Mouse (Mus musculus) brown adipose tissue, adult 24 weeks (tissue): ENCODE measurements around the gene Ugdh. TPM values are rescaled to one million over a fixed set of nuclear protein-coding genes. Genes with fewer than 3 reads are reported as not detected.
A peak's percentile ranks its signal among the peaks of the same experiment; 100 is the strongest.
"Not testable (repeated sequence)": the region's sequence is repeated elsewhere in the genome, so short reads cannot be mapped to it uniquely, and the experiment has no call there.

Experiments
- H3K27ac ChIP-seq: fragments of 200-500 bp; replicated peaks from 2 replicates; pipeline ENCODE4 v1.5.1; 2012; ENCODE audit warnings: low read depth, mild to moderate bottlenecking, low read length
- H3K4me1 ChIP-seq: fragments of 200-500 bp; 2 replicates; pipeline ENCODE4 v1.6.1; 2012; ENCODE audit warnings: low read length, mixed read lengths; ENCODE audit not compliant: control insufficient read depth, insufficient read depth, insufficient read length
- H3K4me3 ChIP-seq: fragments of 200-500 bp; 2 replicates; pipeline ENCODE4 v1.5.1; 2012; ENCODE audit warnings: low read depth, mild to moderate bottlenecking, low read length, moderate library complexity; ENCODE audit not compliant: insufficient read depth
- polyA plus RNA-seq: library from polyadenylated mRNA; stranded (reverse); fragments of >200 nt; gene quantifications from 2 replicates; pipeline ENCODE4 v1.2.4, GENCODE M21; 2012; ENCODE audit not compliant: missing spikeins, insufficient read depth, insufficient read length

The Ugdh gene
- 17.4 and 29.1 TPM in 2 replicates for polyA plus RNA-seq

GRCm38 (mm10) chr5:65435806-65436561 lies at the start of gene Ugdh:
Gene Ugdh, minus strand, starts transcription at chr5:65435949.
- Histone ChIP-seq H3K4me1 (peaks cover 3% of the 10 kb centered on the region; the same call in 1 of the 2 replicates), H3K4me3 (peak within 1 kb of the TSS; percentile 95), H3K27ac (peak within 1 kb of the TSS; percentile 72)

GRCm38 (mm10) chr5:65482996-65483395 lies 47.2 kb upstream of the Ugdh start:
- no peak overlapping the region for H3K4me3 ChIP-seq
- H3K27ac ChIP-seq, result no peak overlapping the region
- H3K4me1 ChIP-seq, result peaks cover 21% of the 10 kb centered on the region

DNA sequence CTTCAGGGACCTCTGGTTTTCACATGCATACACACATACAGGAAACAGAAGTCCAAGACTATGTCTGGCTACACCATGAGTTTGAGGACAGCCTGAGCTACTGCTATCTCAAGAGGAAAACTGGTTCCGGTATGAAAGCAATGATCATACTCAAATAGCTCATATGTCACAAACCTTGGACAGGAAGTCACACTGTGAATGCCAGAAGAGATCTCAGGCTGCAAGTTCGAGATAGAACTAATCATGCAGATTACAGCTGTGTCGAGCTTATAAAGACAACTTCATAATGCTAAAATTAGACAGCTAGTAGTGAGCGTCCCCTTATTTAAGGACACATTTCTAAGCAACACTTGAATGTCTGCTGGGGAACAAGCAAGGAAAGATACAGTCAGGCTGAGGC lies 44.8 kb upstream of the Ugdh start:
- H3K4me1 ChIP-seq, result peaks cover 14% of the 10 kb centered on the region; the same call in 1 of the 2 replicates
- no peak overlapping the region for H3K4me3 ChIP-seq
- H3K27ac ChIP-seq, result no peak overlapping the region

DNA sequence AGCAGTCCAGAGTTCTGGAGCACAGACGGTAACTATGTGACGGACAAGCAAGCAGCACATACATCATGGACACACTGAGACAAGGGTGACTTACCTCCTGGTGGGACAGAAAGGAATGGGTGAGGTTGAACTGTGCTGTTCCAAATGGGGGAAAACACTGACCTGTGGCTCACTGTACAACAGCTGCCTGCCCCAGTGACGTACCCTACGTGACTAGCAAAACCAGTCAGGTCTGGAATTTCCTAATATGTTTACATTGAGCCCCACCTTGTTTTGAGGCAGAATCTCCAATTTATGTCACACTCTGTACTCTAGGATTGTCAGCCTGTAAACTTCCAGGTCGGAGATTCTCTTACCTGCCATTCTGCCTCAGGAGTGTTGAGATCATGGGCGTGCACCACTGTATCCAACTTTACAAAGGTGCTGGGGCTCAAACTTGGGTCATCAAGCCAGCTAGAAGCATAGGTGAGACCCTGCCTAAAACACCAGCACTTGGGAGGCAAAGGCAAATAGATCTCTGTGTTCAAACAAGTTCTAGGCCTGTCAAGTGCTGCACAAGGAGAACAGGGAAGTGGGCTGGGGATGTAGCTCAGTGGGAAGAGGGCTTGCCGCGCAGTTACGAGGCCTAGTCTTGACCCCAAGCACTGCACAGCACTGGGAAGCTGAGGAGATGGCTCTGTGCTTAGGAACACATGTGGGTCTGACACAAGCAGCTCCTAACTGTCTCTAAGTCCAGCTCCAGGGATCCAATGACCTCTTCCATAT lies 44.1 kb upstream of the Ugdh start:
- Histone ChIP-seq H3K27ac (no peak overlapping the region), H3K4me1 (peaks cover 14% of the 10 kb centered on the region; the same call in 1 of the 2 replicates), H3K4me3 (no peak overlapping the region)

DNA sequence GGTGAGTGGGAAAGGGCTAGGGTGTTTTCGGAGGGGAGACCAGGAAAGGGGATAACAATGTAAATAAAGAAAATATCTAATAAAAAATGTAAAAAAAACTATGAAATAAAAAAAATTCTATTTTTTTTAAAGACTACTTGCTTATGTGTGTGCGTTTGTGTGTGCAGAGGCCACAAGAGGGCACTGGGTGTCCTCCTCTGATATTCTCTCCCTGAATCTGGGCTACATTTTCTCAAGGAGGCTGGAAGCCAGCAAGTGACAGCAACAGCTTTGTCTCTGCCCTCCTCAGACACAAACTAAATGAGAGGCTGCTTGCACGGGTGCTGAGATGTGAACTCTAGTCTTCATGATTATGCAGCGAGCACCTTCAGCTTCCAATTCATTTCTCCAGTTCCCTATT lies 42.5 kb upstream of the Ugdh start:
- no peak overlapping the region for H3K4me3 ChIP-seq
- H3K4me1 ChIP-seq, result peaks cover 6% of the 10 kb centered on the region; the same call in 1 of the 2 replicates
- no peak overlapping the region for H3K27ac ChIP-seq

DNA sequence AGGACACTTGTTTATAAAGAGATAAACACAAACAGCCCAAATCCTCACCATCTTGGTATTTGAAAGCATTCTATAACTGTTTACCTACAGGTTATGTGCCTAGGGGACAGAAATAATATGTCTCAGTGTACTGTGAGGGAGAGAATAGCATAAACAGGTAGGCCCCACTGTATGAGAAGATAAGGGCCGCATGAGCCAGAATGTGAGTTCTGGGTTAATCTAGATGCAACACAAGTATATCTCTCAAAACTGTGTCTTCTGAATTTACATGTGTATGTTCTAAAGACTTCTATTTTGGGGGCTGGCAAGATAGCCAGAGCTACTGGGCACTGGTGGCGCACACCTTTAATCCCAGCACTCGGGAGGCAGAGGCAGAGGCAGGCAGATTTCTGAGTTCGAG lies 41.0 kb upstream of the Ugdh start:
- H3K4me1 ChIP-seq, H3K4me3 ChIP-seq, H3K27ac ChIP-seq: not testable (repeated sequence)

- H3K27ac ChIP-seq, result no peak overlapping the region
- 0 out of 2 replicates have a peak, but pooled peaks cover 2% of the 10 kb centered on the region for H3K4me1 ChIP-seq
Measured at GRCm38 (mm10) chr5:65475806-65476205, 40.1 kb upstream of the Ugdh start.

GRCm38 (mm10) chr5:65469766-65470165 lies 34.0 kb upstream of the Ugdh start:
- Histone ChIP-seq H3K4me1 (no peaks in the 10 kb centered on the region), H3K4me3 (no peak overlapping the region), H3K27ac (no peak overlapping the region)

More at GRCm38 (mm10) chr5:65475806-65476205, 40.1 kb upstream of the Ugdh start:
- no peak overlapping the region for H3K4me3 ChIP-seq

GRCm38 (mm10) chr5:65466911-65467310 lies 31.2 kb upstream of the Ugdh start:
- H3K4me3 ChIP-seq, result no peak overlapping the region

DNA sequence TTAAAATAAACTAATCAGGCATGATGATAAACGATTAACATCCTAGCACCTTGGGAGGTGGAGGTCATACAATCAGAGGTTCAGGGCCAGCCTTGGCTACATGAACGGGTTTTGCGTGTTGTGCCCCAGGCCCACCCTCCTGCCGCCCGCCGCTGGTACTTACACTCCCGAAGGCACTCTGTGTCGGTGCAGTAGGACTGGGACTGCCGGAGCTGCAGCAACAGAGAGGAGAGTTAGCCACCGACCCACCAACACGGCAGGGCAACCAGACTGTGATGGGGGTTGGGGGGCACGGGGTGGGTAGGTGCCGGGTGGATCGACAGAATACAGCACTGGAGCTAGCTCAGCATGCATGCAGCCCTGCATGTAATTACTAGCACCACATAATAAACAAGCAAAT lies 24.6 kb upstream of the Ugdh start:
- H3K4me1 ChIP-seq, result no peaks in the 10 kb centered on the region
- no peak overlapping the region for H3K27ac ChIP-seq
- no peak overlapping the region for H3K4me3 ChIP-seq

More at GRCm38 (mm10) chr5:65466911-65467310, 31.2 kb upstream of the Ugdh start:
- Histone ChIP-seq H3K4me1 (no peaks in the 10 kb centered on the region), H3K27ac (no peak overlapping the region)

DNA sequence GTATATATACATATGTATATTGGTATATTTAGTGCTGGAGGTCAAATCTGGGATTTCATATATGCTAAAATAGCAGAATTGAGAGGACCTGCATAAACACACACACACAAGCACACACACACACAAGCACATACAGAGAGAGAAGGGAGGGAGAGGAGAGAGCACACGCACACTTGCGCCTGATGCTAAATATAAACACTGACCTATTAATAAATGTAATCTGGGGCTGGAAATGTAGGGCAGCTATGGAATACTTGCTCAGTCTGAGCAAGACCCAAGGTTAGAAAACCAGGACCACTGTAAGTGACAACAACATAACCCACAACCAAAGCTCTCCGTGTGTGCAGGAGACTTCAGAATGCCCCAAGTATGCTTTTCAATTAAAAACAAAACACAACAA lies 23.7 kb upstream of the Ugdh start:
- H3K4me3 ChIP-seq, result no peak overlapping the region
- no peak overlapping the region for H3K27ac ChIP-seq
- no peaks in the 10 kb centered on the region for H3K4me1 ChIP-seq

DNA sequence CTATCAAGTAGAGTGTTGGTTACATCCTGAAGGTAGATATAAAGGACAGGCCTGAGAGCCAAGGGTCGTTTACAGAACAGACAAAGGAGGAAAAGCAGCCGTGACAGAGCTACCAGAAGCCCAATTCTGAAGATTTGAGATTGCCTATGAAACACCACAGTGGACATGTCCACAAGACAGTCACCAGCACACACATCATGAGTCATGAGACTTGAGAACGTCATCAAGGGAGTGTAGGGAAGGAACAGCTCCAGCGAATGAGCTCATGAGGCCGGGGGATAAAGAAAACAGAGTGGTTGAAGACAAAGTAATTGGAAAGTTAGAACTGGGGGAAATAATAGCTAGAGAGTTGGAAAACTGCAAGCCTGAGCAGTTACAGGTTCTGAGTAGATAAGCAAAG lies 22.1 kb upstream of the Ugdh start:
- no peak overlapping the region for H3K4me3 ChIP-seq
- peak overlapping the region; percentile 24 for H3K27ac ChIP-seq
- no peaks in the 10 kb centered on the region for H3K4me1 ChIP-seq

DNA sequence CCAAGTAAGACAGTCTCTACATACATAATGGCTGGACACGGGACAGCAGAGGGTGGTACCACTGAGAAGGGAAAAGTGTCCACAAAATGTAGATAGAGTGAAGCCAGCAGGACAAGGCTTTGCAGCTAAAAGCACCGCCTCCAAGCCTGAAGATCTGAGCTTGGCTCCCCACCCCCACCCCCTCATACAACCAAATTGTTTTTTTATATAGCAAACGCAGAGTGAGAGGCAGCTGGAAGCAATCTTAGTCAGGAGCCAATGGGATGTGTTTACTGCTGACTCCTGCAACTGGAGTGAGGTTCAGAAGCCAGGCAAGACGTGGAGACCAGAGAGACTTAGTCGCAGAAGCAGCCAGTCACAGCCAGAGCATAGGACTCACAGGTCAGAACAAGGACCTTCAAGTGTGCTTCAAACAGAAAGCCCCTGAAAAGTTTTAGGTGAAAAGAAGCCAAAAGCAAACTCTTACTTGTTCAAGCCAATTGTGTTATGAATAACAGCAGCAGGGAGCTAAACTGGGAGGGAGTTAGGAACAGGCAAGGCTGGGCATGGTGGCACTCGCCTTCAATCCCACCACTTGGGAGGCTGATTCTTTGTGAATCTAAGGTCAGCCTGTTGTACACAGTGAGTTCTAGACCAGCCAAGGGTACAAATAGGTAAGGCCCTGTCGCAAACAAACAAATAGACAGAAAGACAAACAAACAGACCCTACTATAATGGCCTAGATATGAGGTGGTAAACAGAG lies 21.5 kb upstream of the Ugdh start:
- H3K4me3 ChIP-seq, result no peak overlapping the region
- H3K4me1 ChIP-seq, result no peaks in the 10 kb centered on the region
- peak overlapping the region; percentile 24 for H3K27ac ChIP-seq

- Histone ChIP-seq H3K27ac (0 out of 2 replicates have a peak overlapping the region, but pooled peaks have one; percentile 17), H3K4me1 (no peaks in the 10 kb centered on the region), H3K4me3 (no peak overlapping the region)
Measured at GRCm38 (mm10) chr5:65454771-65455170, 19.0 kb upstream of the Ugdh start.

- Histone ChIP-seq H3K4me1 (no peaks in the 10 kb centered on the region), H3K27ac (no peak overlapping the region)
Measured at GRCm38 (mm10) chr5:65448941-65449340, 13.2 kb upstream of the Ugdh start.

More at GRCm38 (mm10) chr5:65448941-65449340, 13.2 kb upstream of the Ugdh start:
- H3K4me3 ChIP-seq, result no peak overlapping the region
